Mouse (Mus musculus): ENCODE results near the gene Tmem131. TPM values are rescaled to one million over a fixed set of nuclear protein-coding genes. Genes with fewer than 3 reads are reported as not detected.
"Not testable (repeated sequence)": the region's sequence is repeated elsewhere in the genome, so short reads cannot be mapped to it uniquely, and the experiment has no call there.

The Tmem131 gene
- total RNA-seq, 2 experiments from 2014 or later, result 22.1 to 25.3 TPM

- no peak for DNase-seq
These were observed 26.0 kb downstream of the Tmem131 start for GRCm38 (mm10) chr1:36917423-36917822.

DNA sequence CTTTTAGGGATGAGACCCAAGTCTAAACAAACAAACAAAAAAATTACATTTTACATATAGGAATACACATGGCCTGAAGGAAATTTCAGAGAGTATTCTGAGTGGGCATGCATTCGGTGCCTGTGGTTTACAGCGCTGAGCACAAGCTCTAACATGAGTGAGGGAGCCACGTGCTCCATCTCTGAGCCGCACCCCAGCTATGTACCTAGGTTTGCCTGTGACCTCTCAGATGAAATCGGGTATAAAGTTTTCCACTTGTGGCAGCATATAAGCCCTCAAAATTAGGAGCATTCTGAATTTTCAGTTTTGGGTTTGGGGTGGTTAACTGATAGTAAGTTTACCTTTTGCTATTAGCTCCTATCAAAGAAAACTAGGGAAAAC, 28.3 kb downstream of the Tmem131 start:
- no peak for DNase-seq

DNA sequence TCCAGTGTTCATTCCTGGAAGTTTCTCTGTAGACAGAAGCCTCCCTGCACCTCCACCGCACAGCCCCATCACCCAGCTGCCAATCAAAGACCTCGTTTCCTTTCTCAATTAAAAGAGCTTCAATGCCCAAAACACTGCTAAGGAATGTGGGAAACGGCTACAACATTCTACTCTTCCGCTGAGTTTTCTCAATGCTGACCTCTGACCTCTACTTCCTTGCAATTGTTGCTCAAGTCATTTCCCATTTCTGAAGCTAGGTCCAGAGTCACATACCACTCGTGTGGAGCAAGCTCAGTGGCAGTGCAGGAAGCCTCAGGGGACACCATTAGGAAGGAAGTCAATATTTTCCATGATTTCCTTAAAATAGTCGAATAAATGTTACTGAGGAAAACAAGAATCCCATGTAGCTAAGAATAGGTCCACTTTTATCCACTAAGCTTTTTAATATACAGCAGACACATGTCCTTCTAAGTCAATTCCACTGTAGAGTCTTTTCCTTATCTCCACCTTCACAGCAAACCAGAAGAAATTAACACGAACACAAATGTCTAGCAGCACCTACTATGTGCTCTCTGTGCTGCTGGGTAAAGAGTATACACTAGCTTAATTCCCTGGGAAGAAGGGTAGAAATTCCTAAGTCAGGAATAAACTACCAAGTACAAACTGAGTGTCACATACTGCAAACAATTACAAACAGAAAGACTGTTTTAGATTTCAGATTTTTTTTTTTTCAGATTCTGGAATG, 28.8 kb downstream of the Tmem131 start:
- no peak for DNase-seq

DNA sequence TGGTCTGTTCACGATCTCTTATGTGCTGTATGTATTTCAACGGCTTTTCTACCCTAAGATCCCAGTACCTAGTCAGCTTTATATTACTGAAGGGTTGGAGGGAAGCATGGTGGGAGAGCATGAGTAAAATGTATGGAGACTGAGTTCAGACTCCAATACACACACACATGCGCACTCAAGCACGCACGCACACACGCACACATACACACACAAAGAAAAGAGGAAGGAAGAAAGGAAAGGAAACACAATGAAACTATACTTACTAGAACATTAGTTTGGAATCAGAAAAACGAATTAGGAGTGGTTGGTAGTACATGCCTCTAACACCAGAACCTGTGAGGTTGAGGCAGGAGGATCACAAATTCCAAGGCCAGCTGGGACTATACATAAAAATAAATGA, 29.7 kb downstream of the Tmem131 start:
- no peak for DNase-seq

DNA sequence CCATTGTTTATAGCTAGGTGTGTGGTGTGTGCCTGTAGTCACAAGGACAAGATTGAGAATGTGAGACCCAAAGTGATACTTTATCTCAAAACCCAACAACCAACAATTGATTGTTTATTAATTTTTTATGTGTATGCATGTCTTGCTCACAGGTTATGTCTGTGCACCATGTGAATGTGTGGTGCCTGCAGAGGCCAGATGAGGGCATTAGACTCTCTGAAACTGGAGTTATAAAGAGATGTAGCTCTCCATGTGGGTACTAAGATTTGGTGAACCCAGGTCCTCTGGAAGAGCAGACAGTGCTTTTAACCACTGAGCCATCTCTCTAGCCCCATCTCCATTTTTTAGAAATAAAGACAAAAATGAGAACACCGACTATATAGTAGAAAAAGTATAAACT, 31.2 kb downstream of the Tmem131 start:
- DNase-seq, result no peak

DNA sequence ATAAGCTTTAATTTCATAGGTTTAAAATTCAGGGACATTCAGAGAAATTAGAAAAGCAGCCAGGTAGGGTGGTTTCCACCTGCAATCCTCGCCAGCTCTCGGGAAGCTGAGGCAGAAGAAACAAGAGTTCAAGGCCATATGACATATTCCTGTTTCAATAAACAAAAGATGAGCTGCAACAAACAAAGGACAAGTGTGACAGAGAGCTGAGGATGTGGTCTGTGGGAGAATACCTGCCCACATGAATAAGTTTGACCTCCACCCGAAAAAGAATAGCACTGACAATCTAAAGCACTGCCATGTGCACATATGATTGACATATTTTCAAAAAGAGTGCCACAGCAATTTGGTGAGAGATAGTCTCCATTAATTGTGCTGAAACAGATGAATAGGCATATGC, 31.9 kb downstream of the Tmem131 start:
- DNase-seq, result no peak

- no peak for DNase-seq
These were observed 33.1 kb downstream of the Tmem131 start for GRCm38 (mm10) chr1:36910397-36910796.

- DNase-seq, result not testable (repeated sequence)
These were observed 33.5 kb downstream of the Tmem131 start for GRCm38 (mm10) chr1:36909965-36910364.

DNA sequence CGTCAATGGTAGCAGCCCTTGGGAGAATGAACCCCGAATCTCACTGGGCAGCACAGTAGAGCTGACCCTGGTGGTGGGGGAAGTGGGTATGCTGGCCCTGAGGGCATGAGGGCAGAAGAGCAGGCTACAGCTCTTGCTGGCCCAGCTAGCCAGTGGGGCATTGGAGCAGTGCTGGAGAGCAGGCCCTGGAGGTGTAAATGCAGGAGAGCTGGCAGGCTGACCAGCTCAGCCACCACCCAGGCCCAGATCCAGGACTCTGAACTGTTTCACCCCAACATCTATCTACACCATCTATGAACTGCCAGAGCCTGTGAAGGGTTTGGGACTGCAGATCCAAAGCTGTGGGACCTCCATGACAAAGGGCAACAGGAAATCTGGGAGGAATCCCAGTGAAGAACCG, 38.2 kb downstream of the Tmem131 start:
- peak; percentile 10 for DNase-seq

DNA sequence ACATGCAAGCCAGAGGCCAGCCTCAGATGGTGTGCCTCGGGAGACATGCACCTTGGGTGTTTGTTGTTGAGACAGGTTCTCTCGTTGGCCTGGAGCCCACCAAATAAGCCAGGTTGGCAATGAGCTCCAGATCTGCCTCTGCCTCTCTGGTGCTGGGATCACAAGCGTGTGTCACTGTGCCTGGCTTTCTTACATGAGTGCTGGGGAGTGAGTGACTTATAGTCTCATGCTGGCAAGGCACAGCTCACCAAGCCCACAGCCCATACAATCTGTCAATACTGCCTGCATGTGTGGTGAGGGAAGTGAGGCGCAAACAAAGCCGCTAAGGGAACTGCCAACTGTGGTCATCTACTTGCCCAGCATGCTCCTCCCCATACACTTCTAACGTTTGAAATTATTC, 39.0 kb downstream of the Tmem131 start:
- no peak for DNase-seq

- no peak for DNase-seq
These were observed 39.4 kb downstream of the Tmem131 start for GRCm38 (mm10) chr1:36904084-36904451.

DNA sequence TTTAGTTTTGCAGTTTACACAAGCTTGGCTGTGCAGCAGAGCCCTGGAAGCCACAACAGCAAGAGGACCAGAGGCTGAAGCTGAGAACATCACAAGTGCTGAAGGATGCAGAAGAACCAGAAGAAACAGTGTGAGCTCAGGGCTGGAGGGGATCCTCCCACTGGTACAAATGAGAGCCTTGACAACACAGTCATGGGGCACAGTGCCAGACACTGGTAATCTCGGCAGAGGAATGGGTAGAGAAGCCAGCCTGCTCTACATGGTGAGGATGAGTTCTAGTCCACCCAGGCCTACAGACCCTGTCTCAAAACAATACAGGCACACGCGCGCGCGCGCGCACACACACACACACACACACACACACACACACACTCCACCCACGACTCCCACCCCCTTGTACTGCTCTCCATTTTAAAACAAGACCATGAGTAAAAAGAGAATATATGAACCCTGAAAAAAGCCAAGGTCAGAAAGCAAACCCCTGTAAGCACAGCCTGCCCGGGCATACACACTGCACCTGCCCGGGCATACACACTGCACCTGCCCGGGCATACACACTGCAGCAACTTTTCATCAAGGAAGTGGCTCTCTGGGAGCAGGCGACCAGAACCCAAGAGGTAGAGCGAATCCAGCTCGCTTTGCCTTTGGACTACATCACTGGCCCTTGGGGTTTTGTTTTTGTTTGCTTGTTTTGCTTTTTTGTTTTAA, 39.9 kb downstream of the Tmem131 start:
- no peak for DNase-seq

DNA sequence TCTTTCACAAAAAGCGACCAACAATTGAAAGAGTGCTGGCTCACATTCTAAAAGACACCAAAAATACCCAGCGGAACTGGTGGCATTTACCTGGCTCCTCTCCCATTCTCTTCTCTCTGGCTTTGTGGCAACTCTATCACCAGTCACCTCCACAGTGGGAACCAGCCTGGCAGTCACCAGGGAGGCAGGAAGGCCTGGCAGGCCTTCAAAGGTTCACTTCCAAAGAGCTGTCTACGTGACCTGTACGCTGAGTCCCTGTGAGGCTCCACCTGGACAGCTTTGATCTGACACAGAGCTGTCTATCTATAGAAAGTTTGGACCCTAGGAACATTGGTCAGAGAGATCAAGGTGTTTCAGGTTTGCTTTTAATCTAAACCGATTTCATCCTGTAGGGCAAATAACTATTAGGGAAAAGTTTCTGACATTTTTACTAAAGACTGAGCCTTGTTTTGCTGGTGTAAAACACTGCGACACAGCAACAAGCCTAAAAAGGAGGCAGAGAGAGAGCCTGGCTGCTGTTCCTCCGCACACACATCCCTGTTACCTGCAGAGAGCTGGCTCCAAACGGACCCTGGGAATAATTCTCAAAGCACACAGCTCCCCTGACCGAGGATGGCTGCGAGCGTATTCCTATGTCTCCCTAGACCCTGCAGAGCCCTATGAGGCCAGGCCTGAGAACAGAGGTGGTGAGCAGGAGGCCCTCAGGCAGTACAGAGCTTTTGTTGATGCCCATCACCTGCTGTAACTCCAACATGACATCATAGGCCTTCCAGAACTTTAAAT, 40.7 kb downstream of the Tmem131 start:
- no peak for DNase-seq

- DNase-seq, result no peak
These were observed 43.8 kb downstream of the Tmem131 start for GRCm38 (mm10) chr1:36899622-36900021.

- DNase-seq, result no peak
These were observed 47.0 kb downstream of the Tmem131 start for GRCm38 (mm10) chr1:36896423-36896822.

DNA sequence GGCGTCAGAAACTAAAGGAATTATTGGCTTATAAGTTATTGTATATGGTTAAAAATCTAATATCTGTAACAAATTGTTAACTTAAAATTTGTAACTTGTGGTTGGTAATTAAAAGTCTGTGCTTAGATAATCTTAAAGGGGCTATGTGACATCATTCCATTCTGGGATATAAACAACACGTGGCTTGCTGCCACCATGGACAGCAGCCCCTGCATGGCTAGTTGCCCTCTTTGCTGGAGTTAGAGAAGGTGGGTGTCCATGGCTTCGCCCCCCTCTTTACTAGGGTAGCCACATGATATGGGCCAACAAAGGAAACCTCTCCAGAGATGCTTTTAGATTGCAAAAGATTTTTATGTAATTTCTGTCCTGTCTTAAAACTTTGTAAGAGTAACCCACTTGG, 48.0 kb downstream of the Tmem131 start:
- no peak for DNase-seq

- no peak for DNase-seq
These were observed 49.3 kb downstream of the Tmem131 start for GRCm38 (mm10) chr1:36894136-36894535.

- not testable (repeated sequence) for DNase-seq
These were observed 49.7 kb downstream of the Tmem131 start for GRCm38 (mm10) chr1:36893720-36894119.

GRCm38 (mm10) chr1:36893146-36893545, 50.3 kb downstream of the Tmem131 start:
- no peak for DNase-seq

DNA sequence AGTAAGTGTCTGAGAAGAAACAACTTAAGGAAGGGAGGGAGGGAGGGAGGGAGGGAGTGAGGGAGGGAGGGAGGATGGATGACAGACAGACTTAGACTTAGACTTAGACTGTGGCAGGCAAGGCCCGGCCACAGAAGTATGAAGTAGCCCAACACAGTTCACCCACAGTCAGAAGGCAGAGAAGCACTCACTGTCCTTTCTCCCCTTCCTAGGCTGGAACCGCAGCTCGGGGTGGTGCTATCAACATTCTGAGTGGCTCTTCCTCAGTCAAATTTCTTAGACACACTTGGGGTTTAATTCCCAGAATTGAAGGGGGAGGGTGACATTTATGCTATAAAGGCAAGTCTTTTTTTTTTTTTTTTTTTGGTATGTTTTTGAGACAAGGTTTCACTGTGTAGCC, 51.0 kb downstream of the Tmem131 start:
- DNase-seq, result no peak

DNA sequence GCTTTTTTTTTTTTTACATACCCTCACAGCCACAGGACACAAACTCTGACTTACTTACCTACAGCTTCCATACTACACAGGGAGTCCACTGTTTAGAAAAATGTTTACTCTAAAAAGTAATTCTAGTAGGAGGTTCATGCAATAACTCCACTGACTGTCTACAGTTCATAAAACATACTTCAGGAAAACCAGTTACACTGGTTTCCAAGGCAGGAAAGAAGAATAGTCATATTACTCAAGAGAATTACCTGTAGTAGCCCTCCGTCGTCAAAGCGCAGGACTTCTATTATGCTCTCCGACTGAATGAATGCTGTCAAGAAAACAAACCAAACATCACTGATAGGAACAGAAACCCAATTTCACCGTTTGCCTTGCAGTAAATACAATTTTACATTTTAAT, 54.5 kb downstream of the Tmem131 start:
- DNase-seq, result no peak

DNA sequence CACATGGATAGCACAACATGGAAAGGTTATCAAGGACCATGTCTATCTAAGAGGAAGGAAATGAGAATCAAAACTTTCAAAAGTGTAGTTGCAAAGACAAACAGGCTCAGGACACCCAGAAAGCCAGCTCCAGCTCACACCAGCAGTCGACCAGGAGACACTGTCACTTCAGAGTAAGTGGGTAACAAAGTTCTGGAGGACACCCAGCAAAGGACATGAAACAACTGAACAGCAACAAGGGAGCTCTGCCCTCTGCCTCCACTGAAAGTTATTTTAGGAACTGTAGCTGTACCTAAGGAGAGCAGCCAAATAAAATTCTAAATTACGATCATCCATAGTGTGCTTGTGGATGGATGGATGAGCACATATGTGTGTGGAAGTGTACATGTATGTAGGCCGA, 56.3 kb downstream of the Tmem131 start:
- no peak for DNase-seq

GRCm38 (mm10) chr1:36886489-36886888, 57.0 kb downstream of the Tmem131 start:
- DNase-seq, result no peak
